ENCODE assay signal across 13 mouse cellular contexts in genomic region chr14:31164067-31164466, GRCm38 (mm10). TPM values are rescaled to one million over a fixed set of nuclear protein-coding genes. Genes with fewer than 3 reads are reported as not detected.
DNase-seq lines count a peak whose midpoint lies in the region; ATAC-seq and TF ChIP-seq lines count a peak whose summit lies in the region.
"Had no signal": no experiment of that assay in that cellular context is flagged by ENCODE, and none has a peak within 500 bp of the region (broad histone marks: within the 10 kb centered on the region; RNA-seq: fewer than 3 reads in every experiment).

No protein-coding gene starts in this region.

- no peak for TF ChIP-seq CTCF in thymus, adult 2 months (IDR thresholded peaks at IDR 0.05; ENCODE audit: borderline replicate concordance, control insufficient read depth, extremely low read depth, insufficient read depth, low read length, poor library complexity)

- no peak for TF ChIP-seq POLR2A in thymus, adult 2 months (IDR thresholded peaks at IDR 0.05; ENCODE audit: control insufficient read depth, extremely low read depth, insufficient read depth, low read length, poor library complexity)

- 27% methylated on average over 8 of the region's 8 CpGs for WGBS in heart, embryonic 12.5 days
- WGBS in heart, embryonic 15.5 days = 29% methylated on average over 8 of the region's 8 CpGs
- WGBS in thymus, adult 2 months = 89% methylated on average over 8 of the region's 8 CpGs

- DNase-seq in heart, adult 8-10 months (ENCODE audit: low spot score) = no peak
- DNase-seq in cerebellum, adult 11-12 months = peak; percentile 88
- no peak for DNase-seq in frontal cortex, adult 2 months (ENCODE audit: extremely low spot score in 1 of 2, low spot score in 1 of 2)
- DNase-seq in thymus, adult 2 months = no peak
- DNase-seq: adrenal gland, postnatal 36 days; embryo, embryonic 11 days; layer of hippocampus, adult 9-11 months had no signal

- no peaks in the 10 kb centered on the region for H3K9me3 ChIP-seq in heart, embryonic 12.5 days (replicated peaks)
- H3K9me3 ChIP-seq in heart, embryonic 15.5 days (replicated peaks) = no peaks in the 10 kb centered on the region
- H3K9me3 ChIP-seq: limb, embryonic 13.5 days; stomach, embryonic 15.5 days had no signal

- H3K27me3 ChIP-seq in heart, embryonic 12.5 days (replicated peaks) = no peaks in the 10 kb centered on the region
- H3K27me3 ChIP-seq in heart, embryonic 15.5 days = peaks cover 5% of the 10 kb centered on the region; the same call in 1 of the 2 replicates
- no peaks in the 10 kb centered on the region for H3K27me3 ChIP-seq in thymus, adult 2 months (ENCODE audit: control insufficient read depth, insufficient read depth, low read length)
- H3K27me3 ChIP-seq: limb, embryonic 13.5 days; stomach, embryonic 15.5 days had no signal

- H3K36me3 ChIP-seq in heart, embryonic 12.5 days = peaks cover 9% of the 10 kb centered on the region; the same call in 1 of the 2 replicates
- H3K36me3 ChIP-seq in heart, embryonic 15.5 days = no peaks in the 10 kb centered on the region
- H3K36me3 ChIP-seq in thymus, adult 2 months (ENCODE audit: control insufficient read depth, insufficient read depth, low read length) = no peaks in the 10 kb centered on the region
- H3K36me3 ChIP-seq: limb, embryonic 13.5 days; stomach, embryonic 15.5 days had no signal

- peak overlapping the region; percentile 0; the same call in 1 of the 2 replicates for H3K4me2 ChIP-seq in heart, embryonic 12.5 days
- H3K4me2 ChIP-seq in heart, embryonic 15.5 days = no peak overlapping the region
- H3K4me2 ChIP-seq: limb, embryonic 13.5 days; stomach, embryonic 15.5 days had no signal

- H3K9ac ChIP-seq in heart, embryonic 12.5 days = no peak overlapping the region
- no peak overlapping the region for H3K9ac ChIP-seq in heart, embryonic 15.5 days
- H3K9ac ChIP-seq: limb, embryonic 13.5 days; stomach, embryonic 15.5 days had no signal

- 0 out of 2 replicates have a peak, but pooled peaks have one; percentile 13 for ATAC-seq in heart, embryonic 12.5 days (ENCODE audit: insufficient number of reproducible peaks, low FRiP score)
- ATAC-seq in heart, embryonic 15.5 days (replicated peaks; ENCODE audit: insufficient number of reproducible peaks, insufficient read depth, low FRiP score, low read depth) = no peak; the same call in 1 of the 2 replicates
- ATAC-seq in megakaryocyte-erythroid progenitor cell, adult 5-6 weeks (replicated peaks; ENCODE audit: low FRiP score, low TSS enrichment, poor library complexity, severe bottlenecking) = 0 out of 2 replicates have a peak, but pooled peaks have one; percentile 15

- peaks cover 68% of the 10 kb centered on the region for H3K4me1 ChIP-seq in heart, embryonic 12.5 days (replicated peaks)
- peaks cover 49% of the 10 kb centered on the region for H3K4me1 ChIP-seq in heart, embryonic 15.5 days (replicated peaks)
- no peaks in the 10 kb centered on the region for H3K4me1 ChIP-seq in thymus, adult 2 months (replicated peaks; ENCODE audit: control insufficient read depth, insufficient read depth, low read length)

- no peak overlapping the region for H3K4me3 ChIP-seq in heart, embryonic 12.5 days
- H3K4me3 ChIP-seq in heart, embryonic 15.5 days = no peak overlapping the region
- no peak overlapping the region for H3K4me3 ChIP-seq in thymus, adult 2 months (ENCODE audit: control insufficient read depth, insufficient read depth, low read length)
- H3K4me3 ChIP-seq: erythroblast, embryonic 14.5 days; limb, embryonic 13.5 days; stomach, embryonic 15.5 days had no signal

- H3K27ac ChIP-seq in heart, embryonic 12.5 days (ENCODE audit: poor library complexity, severe bottlenecking) = peak overlapping the region; percentile 22; the same call in 1 of the 2 replicates
- H3K27ac ChIP-seq in heart, embryonic 15.5 days = peak overlapping the region; percentile 25
- no peak overlapping the region for H3K27ac ChIP-seq in thymus, adult 2 months (ENCODE audit: control insufficient read depth, insufficient read depth, low read length)
- H3K27ac ChIP-seq: limb, embryonic 13.5 days; stomach, embryonic 15.5 days had no signal

RNA-seq across cellular contexts. Expression of gene Stab1, which starts 4.4 kb away (rescaled TPM):
- 48.3 and 56.7 TPM in 2 replicates for polyA plus RNA-seq in heart, embryonic 12.5 days (2016; fragmentation: Nextera tagmentation; extraction: Ambion mirVana)
- total RNA-seq in heart, adult 8-10 months (2022) = 10 to 100 TPM; 50.1 to 64.3 (median 57.1) TPM
- 43.7 and 46.8 TPM in 2 replicates for polyA plus RNA-seq in heart, embryonic 15.5 days (2015; fragmentation: Nextera tagmentation; extraction: Ambion mirVana)
- 0.20 and 0.37 TPM in 2 replicates for total RNA-seq in megakaryocyte-erythroid progenitor cell, adult 5-6 weeks (2014; fragmentation: Nextera tagmentation)
- not detected in 2 replicates for total RNA-seq in megakaryocyte-erythroid progenitor cell, adult 5-6 weeks (2017)
- polyA plus RNA-seq in frontal cortex, adult 2 months (2012; rRNA removed) = 15.5 and 19.1 TPM in 2 replicates
- polyA plus RNA-seq in thymus, adult 2 months (2012; rRNA removed) = 17.2 and 26.7 TPM in 2 replicates

RNA-seq across cellular contexts. Expression of gene Nt5dc2, which starts 33.2 kb away (rescaled TPM):
- 343 and 346 TPM in 2 replicates for polyA plus RNA-seq in heart, embryonic 12.5 days (2016; fragmentation: Nextera tagmentation; extraction: Ambion mirVana)
- total RNA-seq in heart, adult 8-10 months (2022) = 10 to 100 TPM; 20.2 to 21.7 (median 21.0) TPM
- 278 and 339 TPM in 2 replicates for polyA plus RNA-seq in heart, embryonic 15.5 days (2015; fragmentation: Nextera tagmentation; extraction: Ambion mirVana)
- total RNA-seq in megakaryocyte-erythroid progenitor cell, adult 5-6 weeks (2014; fragmentation: Nextera tagmentation) = 82.3 and 91.5 TPM in 2 replicates
- 49.2 and 87.0 TPM in 2 replicates for total RNA-seq in megakaryocyte-erythroid progenitor cell, adult 5-6 weeks (2017)
- polyA plus RNA-seq in frontal cortex, adult 2 months (2012; rRNA removed) = 20.2 and 21.4 TPM in 2 replicates
- 220 and 273 TPM in 2 replicates for polyA plus RNA-seq in thymus, adult 2 months (2012; rRNA removed)

RNA-seq across cellular contexts. Expression of gene Smim4, which starts 35.3 kb away (rescaled TPM):
- 62.6 and 68.6 TPM in 2 replicates for polyA plus RNA-seq in heart, embryonic 12.5 days (2016; fragmentation: Nextera tagmentation; extraction: Ambion mirVana)
- 10 to 100 TPM; 63.7 to 95.7 (median 81.8) TPM for total RNA-seq in heart, adult 8-10 months (2022)
- polyA plus RNA-seq in heart, embryonic 15.5 days (2015; fragmentation: Nextera tagmentation; extraction: Ambion mirVana) = 75.6 and 94.1 TPM in 2 replicates
- 161 and 205 TPM in 2 replicates for total RNA-seq in megakaryocyte-erythroid progenitor cell, adult 5-6 weeks (2014; fragmentation: Nextera tagmentation)
- total RNA-seq in megakaryocyte-erythroid progenitor cell, adult 5-6 weeks (2017) = 56.2 and 61.8 TPM in 2 replicates
- 25.7 and 29.9 TPM in 2 replicates for polyA plus RNA-seq in frontal cortex, adult 2 months (2012; rRNA removed)
- 77.4 and 91.1 TPM in 2 replicates for polyA plus RNA-seq in thymus, adult 2 months (2012; rRNA removed)

RNA-seq across cellular contexts. Expression of gene Tnnc1, which starts 44.0 kb away (rescaled TPM):
- polyA plus RNA-seq in heart, embryonic 12.5 days (2016; fragmentation: Nextera tagmentation; extraction: Ambion mirVana) = 3,183 and 3,245 TPM in 2 replicates
- 1,000 to 10,000 TPM; 5,856 to 6,611 (median 6,322) TPM for total RNA-seq in heart, adult 8-10 months (2022)
- 3,799 and 4,649 TPM in 2 replicates for polyA plus RNA-seq in heart, embryonic 15.5 days (2015; fragmentation: Nextera tagmentation; extraction: Ambion mirVana)
- total RNA-seq in megakaryocyte-erythroid progenitor cell, adult 5-6 weeks (2014; fragmentation: Nextera tagmentation) = 1.8 TPM in 1 of 2 replicates, not detected in the other
- total RNA-seq in megakaryocyte-erythroid progenitor cell, adult 5-6 weeks (2017) = not detected in 2 replicates
- 51.3 and 55.5 TPM in 2 replicates for polyA plus RNA-seq in frontal cortex, adult 2 months (2012; rRNA removed)
- polyA plus RNA-seq in thymus, adult 2 months (2012; rRNA removed) = 4.2 and 103 TPM in 2 replicates

RNA-seq across cellular contexts. Expression of gene Nisch, which starts 52.7 kb away (rescaled TPM):
- 446 and 471 TPM in 2 replicates for polyA plus RNA-seq in heart, embryonic 12.5 days (2016; fragmentation: Nextera tagmentation; extraction: Ambion mirVana)
- 100 to 1,000 TPM; 129 to 142 (median 131) TPM for total RNA-seq in heart, adult 8-10 months (2022)
- polyA plus RNA-seq in heart, embryonic 15.5 days (2015; fragmentation: Nextera tagmentation; extraction: Ambion mirVana) = 287 and 381 TPM in 2 replicates
- 144 and 164 TPM in 2 replicates for total RNA-seq in megakaryocyte-erythroid progenitor cell, adult 5-6 weeks (2014; fragmentation: Nextera tagmentation)
- 67.7 and 77.9 TPM in 2 replicates for total RNA-seq in megakaryocyte-erythroid progenitor cell, adult 5-6 weeks (2017)
- polyA plus RNA-seq in frontal cortex, adult 2 months (2012; rRNA removed) = 343 and 370 TPM in 2 replicates
- polyA plus RNA-seq in thymus, adult 2 months (2012; rRNA removed) = 569 and 585 TPM in 2 replicates
